27 mouse cellular contexts compared by ENCODE assay signal in the genomic region with DNA sequence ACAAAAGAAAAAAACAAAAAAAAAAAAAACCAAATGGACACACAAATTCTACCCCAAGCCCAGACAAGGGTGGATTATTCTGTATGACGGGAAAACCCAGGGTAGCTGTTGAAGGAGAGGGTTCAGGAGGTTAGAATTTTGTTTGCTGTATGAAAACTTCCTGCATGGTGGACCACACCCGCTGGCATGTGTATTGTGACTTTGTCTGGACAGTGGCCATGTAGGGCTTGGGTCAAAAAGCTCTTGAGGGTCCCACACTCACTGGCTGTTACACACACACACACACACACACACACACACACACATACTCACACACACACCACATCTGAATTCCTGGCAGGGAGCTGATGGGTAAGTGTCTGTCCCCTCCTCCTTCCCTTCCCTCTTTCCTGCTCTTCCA. TPM values are rescaled to one million over a fixed set of nuclear protein-coding genes. Genes with fewer than 3 reads are reported as not detected.
DNase-seq lines count a peak whose midpoint lies in the region; ATAC-seq and TF ChIP-seq lines count a peak whose summit lies in the region.
"Had no signal": no experiment of that assay in that cellular context is flagged by ENCODE, and none has a peak within 500 bp of the region (broad histone marks: within the 10 kb centered on the region; RNA-seq: fewer than 3 reads in every experiment).

No protein-coding gene starts in this region.

- intact Hi-C loops in gastrocnemius, adult 2 months (cut with DNase I) = no loop called here
- intact Hi-C loops in gastrocnemius, postnatal 36 days (cut with DNase I) = no loop called here

- no peak overlapping the region for H3K9ac ChIP-seq in liver, postnatal 0 days (replicated peaks)
- no peak overlapping the region for H3K9ac ChIP-seq in stomach, postnatal 0 days (ENCODE audit: low read length)
- H3K9ac ChIP-seq: embryonic facial prominence, embryonic 13.5 days; forebrain, embryonic 13.5 days; kidney, embryonic 15.5 days; limb, embryonic 15.5 days; liver, embryonic 15.5 days; midbrain, embryonic 13.5 days had no signal

- no peak for TF ChIP-seq EP300 in liver, postnatal 0 days (IDR thresholded peaks at IDR 0.05; ENCODE audit: low read depth)
- TF ChIP-seq EP300 in stomach, postnatal 0 days (optimal IDR thresholded peaks at IDR 0.05) = no peak

- TF ChIP-seq CTCF in gastrocnemius, adult 2 months (IDR thresholded peaks at IDR 0.05) = no peak
- TF ChIP-seq CTCF in liver, postnatal 0 days (IDR thresholded peaks at IDR 0.05; ENCODE audit: low read depth) = no peak
- TF ChIP-seq CTCF in stomach, postnatal 0 days (IDR thresholded peaks at IDR 0.05; ENCODE audit: low read depth) = no peak

- H3K27me3 ChIP-seq in liver, postnatal 0 days (ENCODE audit: insufficient read depth, low read length) = no peaks in the 10 kb centered on the region
- H3K27me3 ChIP-seq in stomach, postnatal 0 days (ENCODE audit: control insufficient read depth, insufficient read depth, low read length) = no peaks in the 10 kb centered on the region
- H3K27me3 ChIP-seq: embryonic facial prominence, embryonic 13.5 days; forebrain, embryonic 13.5 days; kidney, embryonic 15.5 days; limb, embryonic 15.5 days; liver, embryonic 15.5 days; megakaryocyte, embryonic 14.5 days; midbrain, embryonic 13.5 days had no signal

- 71% methylated on average over 2 of the region's 2 CpGs for WGBS in liver, postnatal 0 days (ENCODE audit: insufficient replicate concordance)
- 47% methylated on average over 2 of the region's 2 CpGs for WGBS in stomach, postnatal 0 days

- DNase-seq in gastrocnemius, adult 2 months = no peak
- DNase-seq in gastrocnemius, postnatal 36 days = no peak
- DNase-seq in liver, postnatal 0 days = no peak
- DNase-seq in liver = no peak
- peak; percentile 77 for DNase-seq in lung, postnatal 10 days
- DNase-seq in stomach, postnatal 0 days (ENCODE audit: low spot score) = peak; percentile 55
- no peak for DNase-seq in layer of hippocampus, postnatal 14 days (ENCODE audit: low spot score in 2 of 2)
- DNase-seq: cerebellum, adult 2 months; cerebellum, postnatal 36 days; embryo, embryonic 11 days; gastrocnemius, postnatal 14 days; layer of hippocampus, adult 9-11 months; right cerebral cortex, postnatal 14 days; spleen, adult 18-20 months; thymus, postnatal 25 days had no signal

- H3K4me3 ChIP-seq in gastrocnemius, adult 2 months = no peak overlapping the region
- no peak overlapping the region for H3K4me3 ChIP-seq in liver, postnatal 0 days (ENCODE audit: low read depth, low read length)
- no peak overlapping the region for H3K4me3 ChIP-seq in stomach, postnatal 0 days (ENCODE audit: low read depth, low read length)
- H3K4me3 ChIP-seq: embryonic facial prominence, embryonic 13.5 days; erythroblast, embryonic 14.5 days; forebrain, embryonic 13.5 days; kidney, embryonic 15.5 days; left cerebral cortex, adult 2 months; limb, embryonic 15.5 days; liver, embryonic 15.5 days; midbrain, embryonic 13.5 days had no signal

- H3K27ac ChIP-seq in gastrocnemius, adult 2 months = peak overlapping the region; percentile 38; the same call in 1 of the 2 replicates
- H3K27ac ChIP-seq in liver, postnatal 0 days (ENCODE audit: low read depth) = no peak overlapping the region
- peak overlapping the region; percentile 35; the same call in 1 of the 2 replicates for H3K27ac ChIP-seq in stomach, postnatal 0 days (replicated peaks)
- H3K27ac ChIP-seq: embryonic facial prominence, embryonic 13.5 days; forebrain, embryonic 13.5 days; kidney, embryonic 15.5 days; left cerebral cortex, adult 2 months; limb, embryonic 15.5 days; liver, embryonic 15.5 days; midbrain, embryonic 13.5 days had no signal

- peaks cover 22% of the 10 kb centered on the region for H3K4me1 ChIP-seq in liver, postnatal 0 days (ENCODE audit: insufficient read depth)
- H3K4me1 ChIP-seq in stomach, postnatal 0 days (replicated peaks; ENCODE audit: control insufficient read depth, insufficient read depth) = peaks cover 7% of the 10 kb centered on the region; the same call in 1 of the 2 replicates
- H3K4me1 ChIP-seq: forebrain, embryonic 13.5 days; midbrain, embryonic 13.5 days had no signal

- no peaks in the 10 kb centered on the region for H3K9me3 ChIP-seq in liver, postnatal 0 days (ENCODE audit: low read length)
- H3K9me3 ChIP-seq in stomach, postnatal 0 days (ENCODE audit: control insufficient read depth, low read length) = no peaks in the 10 kb centered on the region
- H3K9me3 ChIP-seq: embryonic facial prominence, embryonic 13.5 days; forebrain, embryonic 13.5 days; kidney, embryonic 15.5 days; limb, embryonic 15.5 days; liver, embryonic 15.5 days; megakaryocyte, embryonic 14.5 days; midbrain, embryonic 13.5 days had no signal

- no peak overlapping the region for H3K4me2 ChIP-seq in liver, postnatal 0 days (ENCODE audit: low read depth, low read length)
- H3K4me2 ChIP-seq in stomach, postnatal 0 days (replicated peaks; ENCODE audit: low read depth) = no peak overlapping the region
- H3K4me2 ChIP-seq: embryonic facial prominence, embryonic 13.5 days; forebrain, embryonic 13.5 days; kidney, embryonic 15.5 days; limb, embryonic 15.5 days; liver, embryonic 15.5 days; midbrain, embryonic 13.5 days had no signal

- H3K36me3 ChIP-seq in liver, postnatal 0 days (replicated peaks; ENCODE audit: insufficient read depth, low read length) = peaks cover 66% of the 10 kb centered on the region
- H3K36me3 ChIP-seq in stomach, postnatal 0 days (ENCODE audit: control insufficient read depth, insufficient read depth, low read length) = peaks cover 21% of the 10 kb centered on the region
- H3K36me3 ChIP-seq: midbrain, embryonic 13.5 days had no signal

- peak; percentile 14 for ATAC-seq in liver, postnatal 0 days
- ATAC-seq in stomach, postnatal 0 days (ENCODE audit: low FRiP score, low TSS enrichment) = peak; percentile 53; the same call in 1 of the 2 replicates
- ATAC-seq in erythroid progenitor cell, adult 5-6 weeks (replicated peaks; ENCODE audit: low FRiP score, poor library complexity, severe bottlenecking) = no peak
- ATAC-seq: forebrain, embryonic 13.5 days; intestine, postnatal 0 days; midbrain, embryonic 13.5 days had no signal

RNA-seq across cellular contexts. Expression of a gene that starts 14.5 kb away (rescaled TPM):
- total RNA-seq in gastrocnemius, adult 2 months (2021) = 1 to 10 TPM; 5.1 to 6.5 TPM
- 1 to 10 TPM; 4.7 to 6.2 TPM for total RNA-seq in gastrocnemius, postnatal 36 days (2021)
- 8.7 and 9.5 TPM in 2 replicates for polyA plus RNA-seq in liver, postnatal 0 days (2015; fragmentation: Nextera tagmentation; extraction: Ambion mirVana)
- polyA plus RNA-seq in stomach, postnatal 0 days (2015; fragmentation: Nextera tagmentation; extraction: Ambion mirVana) = 13.4 and 13.9 TPM in 2 replicates
- total RNA-seq in erythroid progenitor cell, adult 5-6 weeks (2015; ENCODE audit: low replicate concordance) = 0.84 and 2.2 TPM in 2 replicates
- 3.3 and 5.7 TPM in 2 replicates for total RNA-seq in erythroid progenitor cell, adult 5-6 weeks (2017; ENCODE audit: low replicate concordance)
- total RNA-seq in layer of hippocampus, postnatal 14 days (2021) = 1 to 10 TPM; 4.6 to 5.1 TPM

RNA-seq across cellular contexts. Expression of a gene that starts 36.8 kb away (rescaled TPM):
- total RNA-seq in gastrocnemius, adult 2 months (2021) = not detected
- under 1 TPM in 1 of 2 experiments, not detected in 1; 0.59 TPM for total RNA-seq in gastrocnemius, postnatal 36 days (2021)
- 0.70 TPM in 2 replicates for polyA plus RNA-seq in liver, postnatal 0 days (2015; fragmentation: Nextera tagmentation; extraction: Ambion mirVana)
- polyA plus RNA-seq in stomach, postnatal 0 days (2015; fragmentation: Nextera tagmentation; extraction: Ambion mirVana) = 0.29 and 0.45 TPM in 2 replicates
- 1.7 and 1.8 TPM in 2 replicates for total RNA-seq in erythroid progenitor cell, adult 5-6 weeks (2015; ENCODE audit: low replicate concordance)
- total RNA-seq in erythroid progenitor cell, adult 5-6 weeks (2017; ENCODE audit: low replicate concordance) = 2.2 and 2.7 TPM in 2 replicates
- 1 to 10 TPM in 1 of 2 experiments, under 1 TPM in 1; 0.93 to 1.1 TPM for total RNA-seq in layer of hippocampus, postnatal 14 days (2021)
- polyA plus RNA-seq: heart, embryonic 14.5 days had no signal

Comparison
In these comparisons a context has a peak if more than half of its experiments do, and no peak if none do; other contexts are left out.
1. DNase-seq: peak in lung, postnatal 10 days (single experiment) and stomach, postnatal 0 days (single experiment); none in gastrocnemius, adult 2 months (single experiment), gastrocnemius, postnatal 36 days (0 of 2), liver, postnatal 0 days (single experiment), liver (single experiment) and layer of hippocampus, postnatal 14 days (0 of 2).